Comparison of ENCODE assay signal across 21 mouse cellular contexts in the genomic region with DNA sequence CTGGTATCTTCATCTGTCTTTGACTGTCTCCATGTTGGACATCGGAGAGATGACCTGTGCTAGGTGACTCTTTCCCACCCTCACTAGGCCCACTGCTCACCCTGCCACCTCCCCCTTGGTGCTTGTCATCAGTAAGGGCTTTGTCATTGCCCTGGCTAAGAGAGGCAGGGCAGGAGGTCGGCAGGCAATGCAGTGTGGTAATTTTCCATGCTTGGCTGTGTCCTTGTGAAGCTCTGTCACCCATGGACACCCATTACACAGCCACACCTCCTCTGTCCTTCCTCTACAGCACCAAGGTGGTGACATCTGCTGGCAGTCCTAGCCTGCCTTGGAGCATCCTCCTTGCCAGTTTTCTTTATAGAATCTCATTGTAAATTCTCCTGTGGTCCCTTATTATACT.
DNase-seq lines count a peak whose midpoint lies in the region; ATAC-seq and TF ChIP-seq lines count a peak whose summit lies in the region.
"Had no signal": no experiment of that assay in that cellular context is flagged by ENCODE, and none has a peak within 500 bp of the region (broad histone marks: within the 10 kb centered on the region; RNA-seq: fewer than 3 reads in every experiment).

No protein-coding gene starts in this region.

- DNase-seq in adrenal gland, adult 8-10 months: peak; percentile 22
- no peak for DNase-seq in adrenal gland, postnatal 14 days
- peak; percentile 19 to 44 for DNase-seq in spleen, adult 2 months (ENCODE audit: low read depth in 1 of 2, low spot score in 2 of 2)
- no peak for DNase-seq in spleen, postnatal 4 days (ENCODE audit: low spot score in 2 of 2)
- DNase-seq in Patski (ENCODE audit: low read depth, low spot score): no peak
- no peak for DNase-seq in embryo, embryonic 9.5 days (ENCODE audit: extremely low spot score)
- no peak for DNase-seq in cerebellum, adult 9-10 months
- DNase-seq: cerebellum, adult 11-12 months; cerebellum, adult 9-11 months; cerebellum, postnatal 36 days; gastrocnemius, postnatal 36 days; heart, adult 11 months; heart, postnatal 10 days; heart, postnatal 4 days; kidney, adult 11 months had no signal

- no peaks in the 10 kb centered on the region for H3K27me3 ChIP-seq in spleen, adult 2 months (ENCODE audit: control insufficient read depth, insufficient read depth, low read length)
- no peaks in the 10 kb centered on the region for H3K27me3 ChIP-seq in Patski
- H3K27me3 ChIP-seq: hindbrain, embryonic 13.5 days had no signal

- POLR2A ChIA-PET in Patski (lab: Charles Lee): no interaction called here

- H3K36me3 ChIP-seq in spleen, adult 2 months (ENCODE audit: control insufficient read depth, insufficient read depth, low read length): no peaks in the 10 kb centered on the region
- H3K36me3 ChIP-seq: embryonic facial prominence, embryonic 10.5 days; G1E; hindbrain, embryonic 13.5 days had no signal

- TF ChIP-seq CTCF in spleen, adult 2 months (IDR thresholded peaks at IDR 0.05; ENCODE audit: extremely low read depth, insufficient read depth, insufficient read length, insufficient replicate concordance): no peak
- no peak for TF ChIP-seq CTCF in Patski (IDR thresholded peaks at IDR 0.05)

- in situ Hi-C loops in Patski (cut with MboI; ENCODE audit: low pct_unique_long_range_greater_than_20kb): no loop called here

- 67% methylated on average over 2 of the region's 2 CpGs for WGBS in spleen, adult 2 months

- ATAC-seq in Patski: peak; percentile 44
- peak; percentile 59 for ATAC-seq in neutrophil, adult 5-6 weeks (ENCODE audit: extremely low read depth, insufficient number of reproducible peaks, low FRiP score, poor library complexity, severe bottlenecking)
- ATAC-seq: forebrain, embryonic 14.5 days; hindbrain, postnatal 0 days had no signal

- CTCF ChIA-PET in Patski (lab: Charles Lee): no interaction called here

- no peak for TF ChIP-seq POLR2A in spleen, adult 2 months (IDR thresholded peaks at IDR 0.05; ENCODE audit: low read depth, low read length)

- H3K4me1 ChIP-seq in spleen, adult 2 months (ENCODE audit: control insufficient read depth, insufficient read depth, insufficient read length): peaks cover 51% of the 10 kb centered on the region

- H3K27ac ChIP-seq in spleen, adult 2 months (ENCODE audit: insufficient read depth, low read length): no peak overlapping the region
- H3K27ac ChIP-seq: embryonic facial prominence, embryonic 10.5 days; hindbrain, embryonic 13.5 days; hindbrain, postnatal 0 days had no signal

- no peak overlapping the region for H3K4me3 ChIP-seq in spleen, adult 2 months (ENCODE audit: extremely low read depth, insufficient read depth, insufficient read length)
- H3K4me3 ChIP-seq: embryonic facial prominence, embryonic 10.5 days; hindbrain, embryonic 13.5 days had no signal

Comparison
In these comparisons a context has a peak if more than half of its experiments do, and no peak if none do; other contexts are left out.
1. DNase-seq: peak in adrenal gland, adult 8-10 months (single experiment) and spleen, adult 2 months (2 of 2); none in adrenal gland, postnatal 14 days (single experiment), spleen, postnatal 4 days (0 of 2), Patski (single experiment), embryo, embryonic 9.5 days (single experiment) and cerebellum, adult 9-10 months (single experiment).